Mouse (Mus musculus): ENCODE results near the gene Gm7138.

GRCm38 (mm10) chr10:77804095-77804494, 27.4 kb upstream of the Gm7138 start:
- TF ChIP-seq CTCF (IDR thresholded peaks at IDR 0.05; ENCODE audit: borderline replicate concordance, extremely low read depth, insufficient read depth, insufficient read length) (no peak), POLR2A (IDR thresholded peaks at IDR 0.05; ENCODE audit: borderline replicate concordance, extremely low read depth, insufficient read depth, insufficient read length, poor library complexity, severe bottlenecking) (no peak)
